Mouse (Mus musculus) frontal cortex, postnatal 10 days (tissue): ENCODE measurements at regions not wholly inside any gene's neighbourhood (a gene's known extent, or its start where the extent isn't known, plus 50 kb on each side); places are given as distances from the start of the nearest gene placed in this dataset.

Source experiments
- DNase-seq, 2 experiments: peaks; one replicate each; pipeline ENCODE4 v3.0.0; 2022; ENCODE audit warnings: low spot score in 2 of 2, mixed read lengths in 1 of 2

DNA sequence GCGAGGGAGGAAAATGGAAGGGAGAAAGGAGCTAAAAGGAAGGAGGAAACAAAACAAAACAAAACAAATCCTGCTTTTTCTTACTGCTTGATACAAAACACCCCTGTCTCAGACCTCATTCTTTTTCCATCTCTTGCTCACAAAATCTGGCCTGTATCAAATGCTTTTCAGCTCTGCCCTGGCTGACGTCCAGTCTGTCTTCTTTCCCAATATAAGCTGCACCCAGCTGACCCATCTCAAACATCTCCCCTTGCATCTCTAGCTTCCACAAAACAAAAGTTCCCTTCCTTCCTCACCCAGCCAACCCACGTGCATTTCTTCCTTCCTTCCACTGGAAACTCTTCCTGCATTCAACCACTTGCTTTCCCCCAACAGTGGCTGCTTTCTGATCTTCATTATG lies 183.1 kb upstream of the Usp25 start:
- no peak for DNase-seq

DNA sequence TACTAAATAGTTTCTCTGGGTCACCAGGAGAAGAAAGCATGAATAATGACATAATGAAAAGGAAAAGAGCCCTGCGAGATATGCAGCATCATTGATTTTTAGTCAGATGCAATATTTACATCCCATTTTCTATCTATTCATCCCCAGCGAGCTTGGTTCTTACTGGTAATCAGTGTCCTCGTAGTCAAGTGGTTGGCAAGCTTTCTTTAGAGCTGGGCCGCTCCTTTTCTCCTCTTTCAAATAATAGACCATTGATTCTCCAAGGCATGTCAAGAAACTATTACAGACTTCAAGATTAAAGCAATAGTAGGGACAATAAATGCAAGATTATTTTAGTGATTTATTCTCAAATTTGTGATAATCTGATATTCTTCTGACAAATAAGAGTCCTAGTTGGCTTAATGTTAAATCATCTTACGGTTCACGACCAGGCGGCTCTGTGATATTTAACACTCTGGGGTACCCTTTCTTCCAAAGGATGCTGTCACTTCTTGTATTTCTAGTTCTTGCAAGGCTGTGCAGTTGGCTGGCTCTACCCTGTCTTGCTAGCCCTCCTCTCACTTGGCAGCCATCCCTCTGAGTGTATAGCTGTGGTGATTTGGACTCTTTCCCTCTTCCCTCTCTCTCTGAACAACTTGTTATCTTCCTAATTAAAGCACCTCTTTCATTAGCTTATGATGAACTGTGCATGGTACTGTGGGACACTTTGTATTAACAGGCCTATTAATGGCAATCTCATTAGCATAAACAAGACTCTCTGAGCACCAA lies 185.6 kb upstream of the Usp25 start:
- DNase-seq = no peak

DNA sequence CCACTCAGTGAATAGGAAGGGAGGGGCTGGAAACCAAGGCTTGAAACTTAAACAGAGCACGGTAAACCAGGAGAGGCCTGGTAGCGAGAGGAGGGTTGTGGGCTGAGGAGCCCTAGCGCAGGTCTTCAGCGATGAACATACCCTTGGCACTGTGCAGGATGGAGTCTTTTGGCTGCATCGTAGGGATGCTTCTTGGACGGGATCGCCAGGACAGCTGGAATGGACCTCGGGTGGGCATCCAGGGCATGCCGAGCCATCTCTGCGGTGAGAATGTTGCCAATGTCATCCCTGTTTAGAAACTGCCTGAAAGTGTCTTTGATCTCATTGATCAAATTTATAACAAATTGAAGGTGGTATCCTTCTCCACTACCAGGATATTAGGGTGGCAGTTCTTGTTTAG lies 192.2 kb upstream of the Usp25 start:
- DNase-seq = no peak

DNA sequence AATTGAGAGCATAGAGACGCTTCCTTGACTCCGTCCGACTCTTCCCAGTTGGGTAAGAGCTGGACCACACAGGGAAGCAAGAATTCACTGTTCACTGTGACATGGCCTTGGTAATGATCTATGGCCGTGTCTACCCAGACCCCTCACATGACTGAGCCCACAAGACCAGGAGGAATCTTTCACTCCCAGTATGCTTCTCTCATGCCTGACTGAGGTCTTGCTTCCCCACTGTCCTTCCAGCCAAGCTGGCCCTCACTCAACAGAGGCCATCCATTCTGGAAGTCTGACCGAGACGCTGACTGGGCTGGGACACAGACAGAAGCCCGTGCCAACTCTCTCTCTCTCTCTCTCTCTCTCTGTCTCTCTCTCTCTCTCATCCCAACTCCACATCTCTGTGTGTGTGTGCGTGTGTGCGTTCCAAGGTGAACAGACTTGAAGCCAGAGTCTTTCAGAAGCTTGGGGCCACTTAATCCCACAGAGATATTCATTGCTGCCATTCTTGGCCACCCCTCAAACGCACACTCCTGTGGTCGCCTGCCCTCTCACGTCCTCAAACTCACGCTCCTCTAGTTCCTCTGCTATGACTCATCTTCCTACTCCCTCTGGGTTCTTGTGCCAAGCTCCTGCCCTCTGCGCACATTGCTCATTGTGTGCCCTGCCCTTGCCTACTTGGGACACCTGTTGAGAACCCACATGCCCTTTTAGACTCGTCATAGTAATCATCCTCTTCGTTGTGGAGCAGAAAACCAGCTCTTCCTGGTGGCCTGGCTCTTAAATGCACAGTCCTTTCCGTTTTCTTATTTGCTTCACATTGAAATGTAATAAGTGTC lies 197.2 kb upstream of the Usp25 start:
- DNase-seq = no peak

DNA sequence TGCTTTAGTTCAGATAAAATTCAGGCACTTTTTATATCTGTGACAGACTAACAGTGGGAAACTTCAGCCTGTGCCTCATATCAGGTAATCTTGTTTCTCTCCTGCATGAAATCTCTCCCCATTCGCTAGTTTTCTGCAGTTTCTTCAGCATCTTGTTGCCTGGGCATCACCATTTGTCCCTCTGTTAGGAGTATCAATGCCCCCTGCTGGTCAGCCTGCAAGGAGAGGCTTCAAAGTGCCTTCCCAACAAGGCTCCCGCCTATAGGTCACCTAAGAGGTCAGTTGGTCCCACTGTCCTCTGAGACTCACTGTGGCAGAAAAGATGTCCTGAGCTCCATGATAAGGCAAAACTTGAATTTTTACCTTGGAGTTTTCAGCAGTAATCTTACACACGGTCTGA lies 209.8 kb upstream of the Usp25 start:
- peak in 1 of 2 experiments; percentile 15 for DNase-seq

DNA sequence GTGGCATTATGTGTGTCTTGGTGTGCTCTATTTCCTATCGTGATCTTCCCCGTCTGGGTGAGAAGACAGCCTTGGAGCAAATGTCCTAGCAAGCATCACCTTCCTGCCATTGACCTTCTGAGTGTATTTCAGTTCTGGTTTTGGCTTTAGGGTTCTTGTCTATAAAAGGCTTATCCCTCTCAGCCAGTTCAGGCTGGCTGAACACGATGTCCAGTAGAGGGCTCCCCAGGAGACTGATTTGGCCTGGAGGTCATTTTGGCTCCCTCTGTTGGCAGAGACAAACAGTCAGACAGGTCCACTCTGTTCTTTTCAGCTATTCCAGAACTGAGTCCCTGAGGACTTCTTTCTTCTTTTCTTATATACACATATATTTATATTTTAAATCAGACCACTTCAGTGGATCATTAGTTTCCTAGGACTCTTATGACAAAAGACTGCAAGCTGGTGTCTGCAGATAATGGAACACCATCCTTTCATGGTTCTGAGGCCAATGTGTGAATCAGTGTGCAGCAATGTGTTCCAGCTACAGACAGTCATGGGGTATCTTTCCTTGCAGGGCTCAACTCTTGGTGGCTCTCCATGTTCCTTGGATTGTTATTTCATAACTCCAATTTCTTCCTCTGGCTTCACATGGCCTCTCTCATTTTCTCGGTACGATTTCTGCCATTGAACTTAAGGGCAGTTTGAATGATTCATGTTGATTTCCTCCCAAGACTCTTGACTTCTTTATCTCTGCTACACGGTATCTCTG lies 226.9 kb upstream of the Usp25 start:
- peak; percentile 11 to 21 for DNase-seq

DNA sequence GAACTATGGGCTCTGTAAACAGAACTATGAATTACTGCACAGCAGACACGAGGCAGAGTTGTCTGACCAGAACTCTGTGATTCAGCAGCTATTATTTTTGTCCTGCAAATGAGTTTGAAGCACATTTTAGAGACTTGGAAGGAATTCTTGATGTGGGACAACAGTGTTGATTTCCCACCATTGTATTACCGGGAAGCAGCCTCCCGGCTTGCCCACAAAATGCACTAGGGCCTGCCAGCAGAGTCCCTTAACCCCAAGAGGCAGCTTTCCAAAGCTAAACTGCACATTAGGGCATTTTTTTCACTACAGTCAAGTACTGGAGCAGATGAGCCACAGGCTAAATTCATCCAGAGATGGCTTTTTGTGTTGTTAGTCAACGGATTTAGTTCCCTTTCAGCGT lies 230.8 kb upstream of the Usp25 start:
- no peak for DNase-seq

DNA sequence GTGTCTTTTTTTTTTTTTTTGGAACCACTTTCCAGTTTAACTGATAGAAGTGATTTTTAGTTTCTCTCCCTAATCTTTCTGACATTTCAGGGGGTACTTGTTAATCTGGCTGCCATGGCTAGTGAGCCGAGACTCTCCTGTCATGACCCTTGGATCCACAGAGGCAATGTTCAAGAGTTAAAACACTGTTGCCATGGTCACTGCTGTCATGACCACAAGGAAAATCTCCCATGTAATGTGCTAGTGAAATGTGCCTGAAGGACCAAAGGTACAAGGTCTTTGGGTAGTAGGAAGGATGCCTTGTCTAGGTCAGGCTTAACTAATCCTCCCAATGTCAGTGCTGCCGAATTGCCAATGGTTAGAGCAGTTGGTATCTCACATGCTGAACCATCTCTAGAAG lies 237.7 kb upstream of the Usp25 start:
- no peak for DNase-seq

DNA sequence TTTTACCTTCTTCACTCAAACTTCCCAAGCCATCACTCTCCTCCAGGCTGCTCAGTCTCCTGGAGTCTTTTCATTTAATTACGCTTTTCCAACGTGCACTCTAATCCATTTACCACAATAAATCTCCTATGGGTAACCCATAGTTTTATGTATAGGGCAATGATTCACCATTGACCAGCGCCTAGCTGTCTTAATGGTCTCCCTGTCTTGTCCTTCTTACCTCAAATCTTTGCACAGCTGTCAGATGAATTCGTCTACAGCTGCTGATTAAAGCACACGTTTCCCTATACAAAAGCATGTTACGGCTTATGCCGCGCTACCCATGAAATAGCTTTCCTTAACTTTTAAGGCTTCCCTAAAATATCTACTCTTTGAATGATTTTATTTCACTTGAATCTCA lies 239.5 kb upstream of the Usp25 start:
- DNase-seq = no peak

DNA sequence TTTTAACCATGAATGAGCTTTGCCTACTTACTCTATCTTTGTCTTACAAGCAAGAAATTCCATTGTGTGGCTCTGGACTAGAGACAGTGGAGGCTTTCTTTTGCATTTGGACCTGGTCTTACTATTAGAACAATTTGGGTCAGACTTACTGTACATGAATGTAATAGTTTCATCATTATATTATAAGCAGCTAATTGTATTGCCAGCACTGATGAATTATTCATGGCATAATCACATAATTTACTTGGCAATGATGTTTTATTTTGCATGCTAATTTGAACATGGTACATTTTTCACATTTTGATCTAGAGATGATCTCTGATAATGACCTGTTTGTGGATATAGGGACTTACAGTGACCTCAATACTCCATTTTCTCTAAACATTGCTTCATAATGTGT lies 240.0 kb upstream of the Usp25 start:
- DNase-seq = no peak

DNA sequence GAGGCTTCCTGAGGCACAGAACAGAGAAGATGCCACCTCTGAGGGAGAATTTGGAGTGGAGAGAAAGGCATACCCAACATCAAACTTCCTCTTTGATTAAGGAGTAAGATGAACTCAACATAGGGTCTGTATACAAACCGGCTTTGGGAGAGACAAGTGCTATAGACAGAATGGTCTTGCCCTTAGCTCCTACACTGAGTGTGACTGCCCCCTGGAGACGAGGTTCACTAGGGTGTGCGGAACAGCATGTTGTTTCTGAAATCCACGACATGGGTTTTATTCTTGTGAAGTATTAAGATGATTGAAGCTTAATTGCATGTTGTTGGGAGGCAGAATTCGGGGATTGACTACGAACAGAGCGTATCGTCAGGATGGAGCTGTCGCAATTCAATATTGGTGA lies 244.9 kb upstream of the Usp25 start:
- peak in 1 of 2 experiments; percentile 17 for DNase-seq

DNA sequence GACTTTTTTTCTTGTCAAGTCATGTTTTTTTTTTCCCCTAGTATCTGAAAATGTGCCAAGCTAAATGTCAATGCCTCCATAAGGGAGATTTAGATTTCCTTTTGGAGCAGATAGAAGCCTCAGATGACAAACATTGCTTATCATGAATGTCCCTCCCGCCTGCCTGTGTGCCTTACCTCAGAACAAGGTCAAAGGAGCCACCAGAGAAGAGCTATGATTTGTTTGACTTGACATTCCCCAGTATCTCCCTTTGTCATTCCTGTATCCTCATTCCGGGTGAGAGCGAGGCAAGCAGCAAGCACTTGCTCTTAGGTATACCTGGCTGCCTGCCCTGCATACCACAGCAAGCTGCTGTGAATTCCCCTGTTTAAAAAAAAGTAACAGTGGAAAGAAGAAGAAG lies 246.9 kb upstream of the Usp25 start:
- DNase-seq = no peak

DNA sequence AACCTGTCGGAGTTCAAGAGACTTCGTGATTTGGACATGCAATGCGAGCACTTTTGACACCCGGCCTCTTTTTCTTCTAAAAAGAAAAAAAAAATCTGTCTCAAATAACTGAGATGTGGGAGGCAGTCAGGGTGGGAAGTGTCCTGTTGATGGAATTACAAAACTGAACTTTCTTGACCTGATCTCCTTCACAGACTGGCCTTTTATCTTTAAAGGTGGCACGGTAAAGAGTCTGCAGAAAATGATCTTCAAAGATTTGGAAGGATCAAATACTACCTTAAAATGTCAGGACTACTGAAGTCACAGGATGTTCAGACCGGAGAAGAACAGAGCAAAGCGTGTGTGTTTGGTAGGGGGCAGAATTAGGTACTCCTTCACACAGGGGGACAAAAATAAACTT lies 248.0 kb upstream of the Usp25 start:
- DNase-seq = no peak

DNA sequence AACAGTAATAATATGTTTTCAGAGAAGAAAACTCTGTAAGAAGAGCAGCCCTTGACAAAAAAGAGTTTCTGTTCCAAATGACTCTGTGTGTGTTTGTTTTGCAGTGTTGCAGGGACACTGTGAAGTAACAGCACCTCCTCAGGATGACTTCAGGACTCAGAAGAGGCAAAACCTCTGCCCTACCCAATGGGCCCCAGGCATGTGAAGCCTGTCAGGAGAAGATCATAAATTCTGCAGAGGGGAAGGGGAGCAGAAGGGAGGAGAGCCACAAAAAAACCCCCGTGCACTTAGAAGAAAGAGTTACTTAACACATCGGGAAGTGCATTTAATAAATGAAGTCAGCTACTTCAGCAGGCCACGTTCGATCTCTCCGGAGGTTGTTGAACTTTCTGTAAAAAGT lies 248.5 kb upstream of the Usp25 start:
- no peak for DNase-seq

DNA sequence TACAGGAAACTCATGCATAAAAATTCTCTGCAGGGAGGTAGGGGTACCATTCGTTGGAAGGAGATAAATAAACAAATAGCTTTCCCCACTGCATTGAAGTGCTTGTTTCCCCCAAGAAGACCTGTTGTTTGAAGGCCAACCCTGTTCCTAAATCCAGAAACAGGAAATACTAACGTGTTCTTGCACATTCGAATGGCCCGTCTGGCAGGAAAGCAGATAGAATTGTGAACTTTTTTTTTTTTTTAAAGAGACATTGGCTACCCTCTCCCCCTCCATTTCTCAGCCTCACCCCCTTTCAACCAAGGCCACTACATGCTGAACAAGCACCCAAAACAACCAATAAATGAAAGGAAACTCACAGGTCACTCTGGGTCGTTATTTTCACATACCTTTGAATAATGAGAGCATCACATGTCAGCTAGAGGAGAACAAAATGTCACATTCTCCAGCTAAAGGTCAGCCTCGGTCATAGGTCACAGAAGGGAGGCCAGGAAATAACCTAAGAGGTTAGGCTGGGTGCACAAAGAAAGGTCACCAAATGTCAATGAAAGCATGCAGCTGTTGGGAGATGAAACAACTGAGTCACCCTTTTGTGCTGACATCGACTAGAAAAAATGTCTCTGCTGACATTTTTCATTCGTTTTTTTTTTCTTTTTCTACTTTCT lies 250.8 kb upstream of the Usp25 start:
- no peak for DNase-seq

DNA sequence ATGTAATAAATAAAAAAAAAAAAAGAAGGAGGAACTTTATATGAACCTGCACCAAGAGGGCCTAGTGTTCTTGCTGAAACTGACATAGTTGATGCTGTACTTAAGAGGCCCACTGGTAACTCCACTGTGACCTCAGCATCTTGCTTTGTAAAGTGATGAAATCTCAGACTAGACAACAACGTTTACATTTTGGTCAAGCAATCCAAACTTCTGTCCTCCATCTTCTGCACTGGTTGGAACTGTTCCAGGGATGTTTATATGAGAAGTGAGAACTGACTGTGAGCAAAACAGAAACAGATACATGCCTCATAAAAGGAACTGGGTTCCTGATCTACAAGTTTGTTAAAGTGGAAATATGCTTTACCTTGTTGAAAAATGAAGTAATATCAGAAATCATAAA lies 251.7 kb upstream of the Usp25 start:
- DNase-seq = no peak

DNA sequence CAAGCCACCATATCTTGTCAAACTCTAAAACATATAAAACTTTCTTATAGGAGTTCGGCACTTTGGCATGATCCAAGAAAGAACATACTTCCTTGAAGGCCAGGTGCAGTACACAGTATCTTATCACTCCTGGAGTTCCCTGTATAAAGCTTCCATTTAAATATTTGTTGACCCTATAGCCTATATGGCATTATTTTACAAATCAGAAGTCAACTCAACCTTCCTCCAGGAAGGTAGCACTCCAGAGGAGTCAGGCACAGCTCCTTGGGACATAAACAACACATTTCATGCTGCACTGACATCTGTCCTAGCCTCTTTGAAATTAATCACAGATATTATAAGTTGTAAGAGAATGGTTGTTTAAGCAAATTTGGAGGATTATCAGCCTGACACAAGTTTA lies 252.5 kb upstream of the Usp25 start:
- DNase-seq = no peak

DNA sequence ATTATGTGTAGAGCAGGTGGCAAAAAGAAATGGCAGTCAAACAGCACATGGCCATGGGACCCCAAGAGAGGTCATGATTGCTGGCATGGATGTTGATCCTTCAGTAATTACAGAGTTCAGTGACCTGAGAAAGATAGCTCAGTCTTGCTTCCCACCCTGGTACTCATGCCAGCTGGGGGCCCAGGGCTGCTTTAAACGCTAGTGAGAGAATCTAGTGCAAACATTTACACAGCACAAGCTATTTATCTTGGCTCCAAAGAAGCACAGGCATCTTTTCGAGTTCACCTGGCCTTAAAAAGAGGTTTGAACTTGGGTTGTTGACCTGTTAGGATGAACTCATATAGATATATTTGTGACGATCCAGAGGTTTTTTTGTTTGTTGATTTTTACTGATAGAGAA lies 258.6 kb upstream of the Usp25 start:
- no peak for DNase-seq

DNA sequence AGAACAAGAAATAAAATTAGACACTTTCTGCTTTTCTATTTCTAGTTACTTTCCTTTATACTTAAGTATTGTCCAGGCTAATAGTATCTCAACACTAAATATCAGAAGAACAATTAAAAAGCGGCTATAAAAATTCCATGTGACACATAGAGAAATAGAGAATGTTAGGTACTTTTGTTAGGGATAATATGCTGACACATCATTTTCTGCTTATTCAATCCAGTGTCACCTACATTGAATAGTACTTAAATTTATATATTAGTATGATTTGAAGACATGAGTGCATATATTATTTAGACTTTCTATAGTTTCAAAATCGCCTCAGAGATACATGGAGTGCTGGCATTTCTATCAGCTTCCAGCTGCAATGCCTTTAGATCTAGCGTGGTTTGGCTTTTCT lies 267.1 kb upstream of the Usp25 start:
- DNase-seq = no peak

DNA sequence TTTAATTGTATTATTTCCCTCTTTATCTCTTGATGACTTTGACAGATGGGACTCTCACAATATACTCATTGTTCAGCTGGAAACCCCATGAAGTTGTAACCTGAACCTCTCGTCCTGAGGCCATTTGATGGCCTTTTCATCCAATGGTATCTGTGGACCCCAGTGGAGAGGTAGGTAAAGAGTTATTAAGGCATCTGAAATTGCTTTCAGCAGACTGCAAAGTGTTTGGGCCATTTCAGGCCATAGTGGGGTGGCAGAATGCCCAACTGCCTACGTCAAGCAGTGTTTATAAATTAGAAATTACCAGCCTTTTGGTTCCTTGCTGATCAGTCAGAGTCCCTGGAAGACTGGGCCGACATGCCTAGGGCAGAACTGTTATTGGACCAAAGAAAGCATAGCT lies 272.4 kb upstream of the Usp25 start:
- no peak for DNase-seq

DNA sequence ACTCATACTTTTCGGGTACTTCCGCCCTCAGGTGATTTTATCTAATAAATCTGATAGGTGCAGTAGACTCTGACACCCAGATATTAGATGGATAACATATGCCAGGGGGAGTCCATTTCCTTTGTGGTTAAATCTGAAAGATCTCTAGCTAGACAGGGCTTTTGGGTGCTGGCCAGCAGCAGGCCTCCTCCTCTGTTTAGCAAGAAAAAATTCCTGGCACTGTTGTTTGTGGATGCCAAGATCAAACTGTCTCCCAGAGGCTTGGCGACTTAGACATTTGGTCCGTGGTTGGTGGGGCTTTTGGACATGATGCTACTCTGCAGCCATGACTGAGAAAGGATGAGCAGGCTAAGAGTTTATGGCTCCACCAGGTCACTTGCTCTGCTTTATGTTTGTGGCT lies 287.5 kb upstream of the Usp25 start:
- DNase-seq = no peak

DNA sequence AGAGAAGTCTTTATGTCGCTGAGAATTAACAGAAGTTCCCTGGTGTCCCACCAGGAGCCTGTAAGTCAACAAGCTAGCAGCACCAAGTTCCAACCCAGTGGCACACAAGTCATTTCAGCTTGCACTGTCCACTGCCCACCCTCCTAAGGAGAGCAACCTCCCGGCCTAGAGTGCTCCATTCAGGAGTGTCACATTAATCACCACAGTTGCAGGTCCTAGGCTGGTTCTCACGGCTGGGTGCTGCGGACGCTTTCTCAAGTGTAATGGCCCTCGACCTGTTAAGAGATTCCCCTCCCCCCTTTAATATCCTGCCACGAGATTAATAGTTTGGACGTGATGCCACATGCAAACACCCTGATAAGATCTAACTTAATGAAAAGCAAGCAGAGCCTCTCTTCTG lies 288.2 kb upstream of the Usp25 start:
- no peak for DNase-seq
